Mouse (Mus musculus): ENCODE results near the gene Zfp704.

Zfp704 gene

GRCm38 (mm10) chr3:9516119-9516855 is 93.6 kb downstream of the Zfp704 start:
- no peak for DNase-seq (ENCODE audit: low spot score in 2 of 2)

DNA sequence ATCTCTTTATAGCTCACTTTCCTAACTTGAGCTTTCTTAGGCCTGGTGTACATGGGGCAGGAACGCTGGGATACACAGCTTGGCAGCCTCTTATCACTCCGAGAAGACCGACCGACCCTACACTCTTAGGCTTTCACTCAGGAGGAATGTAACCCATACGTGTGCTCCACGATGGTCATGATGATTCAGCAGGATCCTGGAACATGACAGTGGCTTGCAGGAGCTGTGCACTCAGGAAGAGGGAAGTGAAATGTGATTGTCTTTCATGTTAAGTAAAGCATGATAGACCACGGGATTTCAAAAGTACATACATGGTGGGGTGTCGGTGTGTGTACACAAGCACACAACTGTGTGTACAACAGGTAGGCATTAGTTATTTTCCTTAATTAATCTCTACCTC is 94.4 kb downstream of the Zfp704 start:
- no peak for DNase-seq (ENCODE audit: low spot score in 2 of 2)

DNA sequence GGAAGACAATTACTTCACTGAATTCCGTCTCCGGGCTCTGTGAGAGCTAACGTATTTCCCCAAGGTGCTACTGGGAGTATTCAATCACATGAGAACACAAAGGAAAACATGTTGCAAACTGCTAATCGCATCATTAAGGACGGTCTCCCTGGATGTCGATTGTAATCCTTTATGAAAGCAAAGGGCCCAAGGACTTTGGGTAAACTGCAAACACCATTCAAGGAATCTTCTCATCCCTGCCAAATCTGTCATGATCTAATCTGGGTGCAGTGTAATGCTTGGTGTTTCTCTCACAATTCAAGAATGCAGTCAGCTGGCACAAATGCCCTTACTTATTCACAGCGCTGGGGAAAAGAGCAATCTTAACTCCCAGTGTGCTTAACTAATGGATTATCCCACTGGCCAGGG is 96.2 kb downstream of the Zfp704 start:
- no peak for DNase-seq (ENCODE audit: low spot score in 2 of 2)

GRCm38 (mm10) chr3:9512199-9512598 is 97.7 kb downstream of the Zfp704 start:
- no peak for DNase-seq (ENCODE audit: low spot score in 2 of 2)

DNA sequence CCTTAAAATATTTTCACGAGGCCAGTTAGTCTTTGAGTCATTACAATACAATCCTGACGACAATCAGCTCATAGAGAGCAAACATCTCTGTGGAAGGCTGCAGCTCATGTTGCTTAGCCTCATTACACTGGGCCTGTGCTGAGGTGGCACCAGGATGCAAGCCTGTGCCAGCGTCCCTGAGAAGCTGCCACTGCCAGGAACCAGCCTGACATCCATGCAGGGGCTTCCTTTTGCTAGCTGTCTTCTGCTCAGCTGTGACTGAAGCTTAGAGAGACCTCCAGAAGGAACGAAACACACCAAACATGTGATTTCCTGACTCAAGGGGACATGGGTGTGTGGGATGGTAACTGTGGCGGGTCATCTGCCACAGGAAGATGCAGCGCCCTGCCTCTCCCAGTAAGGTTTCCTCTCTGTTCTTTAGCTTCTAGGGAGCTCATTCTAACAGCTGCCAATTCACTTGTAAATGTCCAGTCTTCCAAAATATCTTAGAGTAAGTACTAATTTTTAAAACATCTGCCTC is 104.1 kb downstream of the Zfp704 start:
- no peak for DNase-seq (ENCODE audit: low spot score in 2 of 2)

DNA sequence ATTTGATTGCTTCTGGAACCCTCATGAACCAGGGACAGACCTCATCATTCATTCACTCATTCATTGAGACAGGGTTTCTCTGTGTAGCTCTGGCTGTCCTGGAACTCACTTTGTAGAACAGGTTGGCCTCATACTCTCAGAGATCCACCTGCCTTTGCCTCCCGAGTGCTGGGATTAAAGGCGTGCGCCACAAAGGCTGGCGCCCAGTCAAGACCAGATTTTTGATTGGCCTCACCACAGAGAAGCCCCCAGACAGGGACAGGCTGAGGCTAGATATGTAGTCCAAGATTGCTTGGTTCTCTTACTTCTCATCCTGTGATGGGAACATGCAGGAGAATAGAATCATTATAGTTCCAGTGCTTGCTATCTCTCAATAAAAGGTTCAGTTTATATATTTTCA is 105.5 kb downstream of the Zfp704 start:
- DNase-seq (ENCODE audit: low spot score in 2 of 2), result no peak

DNA sequence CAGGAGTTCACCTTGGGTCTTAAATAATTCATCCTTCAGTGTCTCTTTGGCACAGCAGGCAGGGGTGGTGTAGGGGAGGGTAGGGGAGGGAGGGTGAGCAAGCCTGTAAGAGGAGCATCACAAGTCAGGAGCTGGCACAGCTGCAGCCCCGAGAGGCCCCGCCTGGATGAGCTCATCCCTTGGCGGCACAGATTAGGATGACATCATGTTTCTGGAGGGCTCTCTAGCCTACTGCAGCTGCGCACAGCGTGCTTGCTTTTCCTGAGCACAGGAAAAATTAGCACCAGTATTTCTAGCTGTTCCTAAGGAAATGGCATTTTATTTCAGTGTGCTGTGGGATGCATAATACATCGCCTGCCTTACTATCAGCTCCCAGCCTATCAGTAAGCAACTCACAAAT is 109.2 kb downstream of the Zfp704 start:
- DNase-seq (ENCODE audit: low spot score in 2 of 2), result peak; percentile 93 to 96

DNA sequence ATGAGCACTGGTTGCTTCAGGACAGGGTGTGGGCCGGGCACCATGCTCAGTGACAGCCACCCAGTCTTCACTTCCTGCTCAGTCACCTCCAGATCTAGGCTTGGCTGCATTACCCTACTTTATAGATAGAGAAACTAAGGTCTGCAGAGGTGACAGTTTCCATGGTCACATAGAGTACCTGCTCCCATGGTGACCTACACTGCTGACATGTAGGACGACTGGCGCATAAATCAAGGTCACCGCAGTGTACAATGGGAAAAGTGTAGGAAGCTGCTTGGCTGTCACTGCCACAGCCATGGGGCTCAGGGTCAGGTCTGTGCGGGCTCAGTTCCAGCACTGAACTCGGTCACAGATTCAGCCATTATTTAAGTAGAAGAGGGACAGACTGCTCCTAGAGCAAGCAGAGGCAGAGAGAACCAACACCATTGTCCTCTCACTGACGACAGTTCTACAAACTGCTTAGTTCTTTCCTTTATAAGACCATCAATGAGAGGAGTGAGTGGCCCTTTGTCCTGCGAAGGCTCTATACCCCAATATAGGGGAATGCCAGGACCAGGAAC is 109.8 kb downstream of the Zfp704 start:
- DNase-seq (ENCODE audit: low spot score in 2 of 2), result no peak

GRCm38 (mm10) chr3:9499489-9499888 is 110.4 kb downstream of the Zfp704 start:
- DNase-seq (ENCODE audit: low spot score in 2 of 2), result no peak

DNA sequence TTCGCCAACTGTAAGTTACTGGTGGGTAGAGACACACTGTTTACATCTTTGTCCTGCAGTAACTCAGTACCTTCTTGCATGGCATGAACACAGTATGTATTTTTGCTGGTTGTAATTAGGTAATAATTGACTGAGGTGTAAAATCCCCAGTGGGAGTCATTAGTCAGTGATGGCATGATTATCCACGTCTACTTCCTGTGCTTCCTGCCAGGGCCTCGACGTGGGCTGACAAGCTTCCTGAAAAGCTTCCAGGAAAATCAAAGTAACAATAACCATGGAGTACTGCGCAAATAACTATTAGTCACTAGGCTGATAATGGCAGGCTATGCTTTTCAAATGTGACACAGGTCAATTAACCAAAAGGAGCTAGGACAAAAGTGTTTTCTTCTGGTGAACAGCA is 112.6 kb downstream of the Zfp704 start:
- no peak for DNase-seq (ENCODE audit: low spot score in 2 of 2)

GRCm38 (mm10) chr3:9491766-9492283 is 118.1 kb downstream of the Zfp704 start:
- no peak for DNase-seq (ENCODE audit: low spot score in 2 of 2)

- no peak for DNase-seq (ENCODE audit: low spot score in 2 of 2)
These were observed 122.2 kb downstream of the Zfp704 start for GRCm38 (mm10) chr3:9487644-9488043.

DNA sequence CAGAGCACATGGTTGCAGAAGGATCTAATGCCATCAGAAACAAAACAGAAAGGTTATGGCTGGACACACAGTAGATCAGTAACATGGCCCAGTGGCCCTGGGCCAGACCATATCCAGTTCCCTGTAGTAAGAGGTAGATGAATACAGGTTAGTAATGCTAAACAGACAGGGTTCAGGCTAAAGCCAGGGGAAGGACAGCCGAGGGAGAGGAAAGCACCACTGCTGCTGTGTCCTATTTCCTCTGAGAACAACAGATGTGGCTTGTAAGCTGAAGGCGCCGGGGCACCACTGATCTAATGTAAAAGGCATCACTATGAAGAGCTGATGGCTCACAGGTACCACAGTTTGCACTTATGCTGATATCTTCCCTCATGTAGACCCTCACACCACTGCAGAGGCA is 124.4 kb downstream of the Zfp704 start:
- DNase-seq (ENCODE audit: low spot score in 2 of 2), result no peak

DNA sequence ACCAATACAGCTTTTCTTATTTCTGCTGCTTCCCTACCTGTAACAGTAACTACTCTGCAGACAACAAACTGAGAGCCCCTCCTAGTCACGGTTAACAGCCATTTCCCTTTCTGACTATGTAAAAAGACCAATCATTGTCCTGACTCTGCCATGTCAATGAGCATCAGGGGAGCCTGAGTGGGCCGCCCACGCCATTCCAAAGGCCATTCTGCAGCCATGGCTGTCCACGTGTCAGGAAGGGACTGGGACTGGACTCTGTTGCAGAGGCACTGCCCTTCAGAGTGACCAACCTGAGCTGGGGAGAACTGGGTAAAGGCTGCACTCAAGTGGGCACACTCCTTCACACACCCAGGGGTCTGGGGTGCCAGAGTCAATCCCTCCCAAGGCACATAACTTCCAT is 127.9 kb downstream of the Zfp704 start:
- no peak for DNase-seq (ENCODE audit: low spot score in 2 of 2)

GRCm38 (mm10) chr3:9481358-9481757 is 128.5 kb downstream of the Zfp704 start:
- no peak for DNase-seq (ENCODE audit: low spot score in 2 of 2)

DNA sequence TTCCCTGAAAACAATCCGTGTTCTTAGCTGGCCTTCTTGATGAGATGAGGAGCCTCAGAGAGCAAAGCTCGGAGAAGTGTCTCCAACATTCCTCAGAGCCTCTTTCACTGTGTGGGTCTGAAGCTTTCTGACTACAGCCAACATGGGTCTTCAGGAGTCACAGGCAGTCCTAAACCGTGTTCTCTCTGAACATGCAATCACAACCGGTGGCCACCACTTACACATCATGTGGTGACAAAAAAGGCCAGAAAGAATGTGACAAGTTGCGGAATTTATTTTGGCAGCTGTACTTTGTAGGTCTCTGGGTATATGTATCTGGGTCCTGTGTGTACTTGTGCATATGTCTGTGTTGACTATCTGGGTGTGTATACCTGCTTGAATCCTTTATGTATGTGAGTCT is 128.9 kb downstream of the Zfp704 start:
- DNase-seq (ENCODE audit: low spot score in 2 of 2), result no peak

DNA sequence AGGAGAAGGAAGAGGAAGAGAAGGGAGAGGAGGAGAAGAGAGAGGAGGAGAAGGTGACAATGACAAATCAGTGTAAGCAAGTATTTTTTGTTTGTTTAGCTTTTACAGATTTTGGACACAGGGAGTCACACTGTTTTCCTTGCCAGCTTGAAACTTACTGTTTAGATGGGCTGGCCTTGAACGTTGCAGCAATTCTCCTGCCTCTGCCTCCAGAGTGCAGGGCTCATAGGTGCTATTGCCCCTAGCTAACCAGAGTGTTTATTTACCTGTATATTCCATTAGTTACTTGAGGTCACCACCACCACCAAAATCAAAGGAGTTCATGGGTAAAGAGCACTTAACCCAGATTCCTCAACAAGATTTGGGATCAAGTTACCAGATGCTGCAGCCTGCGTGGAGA is 132.5 kb downstream of the Zfp704 start:
- DNase-seq (ENCODE audit: low spot score in 2 of 2), result no peak

DNA sequence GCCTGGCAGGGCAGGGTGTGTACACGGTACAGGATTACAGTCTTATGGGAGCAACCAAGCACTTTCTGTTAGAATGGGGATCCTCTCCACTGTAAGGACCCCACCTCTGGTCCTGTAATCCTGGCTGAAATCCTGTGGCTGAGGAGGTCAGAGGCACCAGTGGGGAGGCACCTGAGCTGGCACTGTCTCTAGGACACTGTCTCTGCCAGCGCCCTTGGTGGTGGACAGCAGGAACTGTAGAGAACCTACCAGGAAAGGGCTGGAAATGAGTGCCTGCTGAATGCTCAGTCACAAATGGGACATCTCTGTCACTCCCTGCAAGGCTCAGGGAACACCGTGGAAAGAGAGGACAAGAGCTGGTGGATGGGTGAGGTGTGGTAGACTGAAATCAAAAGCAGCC is 133.5 kb downstream of the Zfp704 start:
- DNase-seq (ENCODE audit: low spot score in 2 of 2), result no peak

DNA sequence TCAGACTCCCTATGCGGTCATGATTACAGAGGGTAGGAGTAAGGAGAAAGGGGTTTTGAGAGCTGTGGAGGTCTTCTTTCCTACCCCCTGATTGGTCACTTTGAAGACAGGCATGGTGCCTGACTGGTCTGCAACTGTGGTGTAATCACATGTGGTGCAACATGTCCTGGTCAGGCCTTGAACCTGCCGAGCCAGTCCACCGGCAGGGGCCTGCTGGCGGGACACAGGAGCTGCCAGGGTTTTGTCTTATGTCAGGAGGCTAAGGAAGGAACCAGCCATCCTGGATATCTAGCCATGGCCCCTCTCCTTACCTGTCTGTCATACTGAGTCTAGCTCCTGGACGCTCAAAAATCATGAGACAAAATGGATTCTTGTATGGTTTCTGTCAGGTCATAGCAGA is 134.4 kb downstream of the Zfp704 start:
- no peak for DNase-seq (ENCODE audit: low spot score in 2 of 2)

DNA sequence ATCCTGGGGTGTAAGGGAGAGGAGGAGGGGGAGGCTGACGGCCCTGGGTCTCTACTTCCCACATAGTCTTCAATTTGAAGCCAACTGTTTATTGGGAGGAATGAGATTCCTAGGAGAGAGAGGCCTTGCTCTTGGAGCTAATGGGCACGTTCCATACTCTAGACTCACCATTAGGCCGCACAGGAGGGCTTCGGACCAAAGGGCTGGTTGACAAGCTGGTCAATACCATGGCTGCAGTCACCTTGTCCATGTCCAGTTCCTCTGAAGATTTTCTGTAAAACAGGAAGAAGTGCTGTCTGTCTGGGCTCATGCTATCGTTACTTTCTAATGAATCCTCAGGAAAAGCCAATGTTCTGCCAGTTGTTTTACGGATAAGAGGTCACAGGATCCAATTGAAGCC is 135.6 kb downstream of the Zfp704 start:
- no peak for DNase-seq (ENCODE audit: low spot score in 2 of 2)

- DNase-seq (ENCODE audit: low spot score in 2 of 2), result no peak
These were observed 143.6 kb downstream of the Zfp704 start for GRCm38 (mm10) chr3:9466287-9466686.

DNA sequence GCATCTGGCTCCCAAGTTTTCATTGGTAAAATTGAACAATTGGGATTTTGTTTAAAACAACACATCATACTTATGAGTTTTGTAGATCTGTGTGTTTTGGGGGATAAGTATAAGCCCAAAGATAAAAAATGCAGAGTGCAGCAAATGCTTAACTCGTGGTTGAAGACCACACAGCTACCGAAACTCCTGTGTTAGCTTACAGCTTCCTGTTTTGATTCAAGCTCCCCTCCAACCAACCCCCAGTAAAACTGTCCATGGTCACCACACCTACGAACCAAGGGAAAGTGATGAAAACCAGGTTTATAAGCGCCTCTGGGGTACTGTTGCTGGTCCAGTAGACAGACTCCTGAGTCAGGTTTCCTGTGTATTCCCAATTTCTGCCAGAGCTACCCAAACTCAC is 144.2 kb downstream of the Zfp704 start:
- DNase-seq (ENCODE audit: low spot score in 2 of 2), result no peak

DNA sequence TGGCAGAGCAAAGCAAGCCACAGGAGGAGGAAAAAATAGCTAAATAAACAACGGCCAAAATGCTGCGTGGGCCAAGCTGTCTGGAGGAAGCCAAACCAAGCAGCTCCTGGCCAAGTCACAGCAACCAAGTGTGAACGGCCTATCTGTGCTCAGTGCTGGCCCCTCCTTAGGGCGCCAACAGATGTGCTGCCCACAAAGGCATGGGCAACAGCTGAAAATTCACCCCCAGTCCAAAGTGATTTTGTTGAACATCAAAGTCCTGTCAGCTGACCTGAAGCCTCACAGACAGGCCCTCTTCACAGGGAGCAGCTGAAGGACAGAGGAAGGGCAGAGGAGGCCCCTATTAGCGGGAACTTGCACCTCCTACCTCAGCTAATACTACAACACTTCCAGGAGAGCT is 148.2 kb downstream of the Zfp704 start:
- DNase-seq (ENCODE audit: low spot score in 2 of 2), result no peak
